Mouse (Mus musculus) liver, postnatal 0 days (tissue): ENCODE measurements at regions not wholly inside any gene's neighbourhood (a gene's known extent, or its start where the extent isn't known, plus 50 kb on each side); places are given as distances from the start of the nearest gene placed in this dataset.
A peak's percentile ranks its signal among the peaks of the same experiment; 100 is the strongest.
"Not testable (repeated sequence)": the region's sequence is repeated elsewhere in the genome, so short reads cannot be mapped to it uniquely, and the experiment has no call there.

Experiments
- CTCF ChIP-seq: sonication (generic); IDR thresholded peaks from 2 replicates; pipeline ENCODE4 v1.5.1; 2016; ENCODE audit warnings: antibody characterized with exemption, low read depth
- EP300 ChIP-seq: IDR thresholded peaks from 2 replicates; pipeline ENCODE4 v1.6.1; 2016; ENCODE audit warnings: antibody characterized with exemption, low read depth, mild to moderate bottlenecking

- TF ChIP-seq CTCF: 0 out of 2 replicates have a peak, but pooled peaks have one; percentile 5
- not testable (repeated sequence) for TF ChIP-seq EP300
These were observed 234.5 kb downstream of the Matn1 start for GRCm38 (mm10) chr4:131178642-131179041.
